Mouse (Mus musculus) MEL (cell line): Measurements from ENCODE around the gene Trpv6.

Source experiments
- GATA1 ChIP-seq: IDR thresholded peaks from 2 replicates; pipeline ENCODE4 v1.6.1; 2011; ENCODE audit warnings: low read depth, low read length, improper control_type of control experiment
- HCFC1 ChIP-seq: IDR thresholded peaks from 2 replicates; pipeline ENCODE4 v1.6.1; 2012; ENCODE audit warnings: low read depth, mild to moderate bottlenecking, inconsistent platforms, low read length, improper control_type of control experiment, moderate library complexity

GRCm38 (mm10) chr6:41576526-41577097 is 59.6 kb downstream of the Trpv6 start:
- TF ChIP-seq GATA1, result no peak
- no peak for TF ChIP-seq HCFC1
